Mouse (Mus musculus) urinary bladder, adult 18-20 months (tissue): ENCODE results near the gene Nek6.

Source experiments
- DNase-seq, 2 experiments: peaks; one replicate each; pipeline ENCODE4 v3.0.0; 2022; ENCODE audit warnings: low spot score in 2 of 2, mixed read lengths in 2 of 2

Gene Nek6

GRCm38 (mm10) chr2:38536331-38536731 lies 24.9 kb downstream of the Nek6 start:
- peak in 1 of 2 experiments; percentile 27 for DNase-seq

DNA sequence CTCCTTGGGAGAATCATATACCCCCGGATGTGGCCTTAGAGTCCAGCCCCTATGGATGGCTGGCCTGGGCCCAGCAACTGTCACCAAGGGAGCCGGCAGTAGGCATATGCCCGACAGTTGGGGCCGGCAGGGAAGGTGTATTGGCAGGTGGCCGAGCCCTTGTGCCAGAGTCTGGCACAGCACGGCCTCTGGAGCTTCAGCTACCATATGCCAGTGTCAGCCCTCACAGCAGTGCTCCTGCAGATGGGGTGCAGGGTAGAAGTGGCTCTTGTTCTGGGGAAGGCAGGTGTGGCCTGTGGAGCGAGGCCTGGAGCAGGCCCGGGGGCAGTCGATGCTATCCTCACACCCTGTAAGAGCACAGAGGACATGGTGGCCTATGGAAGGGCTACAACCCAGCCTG lies 28.2 kb downstream of the Nek6 start:
- no peak for DNase-seq

GRCm38 (mm10) chr2:38540666-38541065 lies 29.2 kb downstream of the Nek6 start:
- DNase-seq = no peak

DNA sequence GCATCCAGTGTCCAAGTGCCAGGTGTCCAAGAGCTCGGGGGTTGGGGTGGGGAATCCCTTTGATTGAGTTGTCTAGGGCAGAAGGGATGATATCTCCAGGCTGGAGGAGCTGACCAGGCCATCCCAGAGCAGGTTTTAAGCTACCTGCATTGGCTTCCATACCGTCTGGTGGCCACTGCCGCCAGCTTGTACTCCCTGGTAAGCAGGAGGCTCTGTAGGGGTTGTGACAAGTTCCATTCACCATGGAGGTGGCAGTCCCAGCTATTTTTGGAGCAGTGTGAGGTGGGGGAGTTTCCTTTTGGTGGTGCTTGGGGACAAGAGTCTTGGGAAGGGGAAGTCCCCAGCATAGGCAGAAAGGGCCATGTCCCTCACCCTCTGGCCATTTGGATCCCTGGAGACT lies 29.7 kb downstream of the Nek6 start:
- no peak for DNase-seq

DNA sequence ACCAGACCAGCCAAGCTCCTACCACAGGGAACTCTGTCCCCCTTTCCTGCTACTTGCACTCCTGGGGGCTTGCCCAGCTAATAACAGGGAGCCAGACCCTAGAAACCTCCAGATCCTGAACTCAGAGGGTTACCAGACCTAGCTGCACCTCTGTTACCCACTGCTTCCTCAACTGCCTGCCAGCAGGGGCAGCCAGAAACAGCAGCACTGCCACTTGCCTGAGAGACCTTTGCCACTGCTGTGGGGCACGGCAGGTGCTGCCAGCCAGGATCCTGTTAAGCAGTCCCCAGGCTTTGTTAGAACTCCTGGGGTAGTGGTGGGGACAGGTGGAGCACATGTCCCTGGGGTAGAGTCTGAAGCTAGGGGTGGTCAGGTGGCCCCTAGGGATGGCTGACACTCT lies 30.1 kb downstream of the Nek6 start:
- no peak for DNase-seq

DNA sequence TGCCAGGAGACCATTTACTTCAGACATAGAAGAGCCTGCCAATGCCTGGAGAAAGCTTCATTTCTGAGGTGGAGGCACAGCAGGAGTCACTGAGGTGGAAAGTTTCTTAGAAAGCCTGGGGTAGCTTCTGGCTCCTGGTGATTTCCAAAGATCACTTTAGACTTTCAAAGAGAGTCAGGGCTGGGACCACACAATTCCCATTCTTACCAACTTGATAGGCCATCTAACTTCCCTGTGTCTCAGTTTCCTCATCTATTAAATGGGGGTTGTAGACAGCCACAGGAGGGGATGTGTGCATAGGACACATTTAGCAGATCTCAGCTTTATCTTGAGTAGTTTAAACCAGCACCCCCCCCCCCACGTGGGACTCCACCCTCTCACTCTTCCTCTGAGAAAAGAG lies 30.9 kb downstream of the Nek6 start:
- no peak for DNase-seq

DNA sequence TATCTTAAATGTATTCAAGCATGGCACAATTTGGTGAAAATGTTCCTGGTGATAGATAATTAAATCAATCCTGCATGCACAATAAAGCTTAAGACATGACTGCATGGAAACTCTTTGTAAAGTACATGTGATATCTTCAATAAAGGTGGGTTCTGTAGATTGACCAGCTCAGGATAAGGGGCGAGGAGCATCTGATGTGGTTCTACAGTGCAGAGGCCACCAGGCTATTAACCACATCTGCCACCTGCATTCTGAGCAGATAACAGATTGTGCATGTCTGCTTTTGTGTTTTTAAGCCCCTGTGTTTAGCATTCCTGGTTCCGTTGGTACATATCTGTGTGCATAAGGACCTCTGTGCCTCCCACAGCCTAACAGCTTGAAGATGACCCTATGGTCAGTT lies 31.7 kb downstream of the Nek6 start:
- no peak for DNase-seq

- no peak for DNase-seq
Observed at GRCm38 (mm10) chr2:38544341-38544740, 32.9 kb downstream of the Nek6 start.

DNA sequence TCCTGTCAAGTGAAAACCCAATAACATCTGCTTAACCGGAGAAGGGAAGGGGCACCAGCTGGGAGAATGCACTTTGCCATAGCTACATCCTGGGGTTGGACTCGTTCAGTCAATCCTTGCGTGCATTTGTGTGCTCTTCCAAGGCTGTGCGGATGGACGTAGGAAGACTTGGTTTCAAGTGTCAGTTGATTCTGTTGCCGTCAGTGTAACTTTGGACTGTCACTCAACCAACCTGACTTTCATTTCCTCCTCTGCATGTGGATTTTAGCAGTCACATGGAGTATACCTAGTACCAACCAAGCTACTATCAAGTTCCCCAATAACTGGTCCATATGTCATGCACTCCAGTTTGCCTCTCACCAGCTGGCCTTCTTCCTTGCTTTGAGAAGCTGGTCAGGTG lies 33.5 kb downstream of the Nek6 start:
- no peak for DNase-seq

- DNase-seq = no peak
Observed at GRCm38 (mm10) chr2:38545706-38546105, 34.3 kb downstream of the Nek6 start.

GRCm38 (mm10) chr2:38546222-38546621 lies 34.8 kb downstream of the Nek6 start:
- DNase-seq = peak in 1 of 2 experiments; percentile 63

DNA sequence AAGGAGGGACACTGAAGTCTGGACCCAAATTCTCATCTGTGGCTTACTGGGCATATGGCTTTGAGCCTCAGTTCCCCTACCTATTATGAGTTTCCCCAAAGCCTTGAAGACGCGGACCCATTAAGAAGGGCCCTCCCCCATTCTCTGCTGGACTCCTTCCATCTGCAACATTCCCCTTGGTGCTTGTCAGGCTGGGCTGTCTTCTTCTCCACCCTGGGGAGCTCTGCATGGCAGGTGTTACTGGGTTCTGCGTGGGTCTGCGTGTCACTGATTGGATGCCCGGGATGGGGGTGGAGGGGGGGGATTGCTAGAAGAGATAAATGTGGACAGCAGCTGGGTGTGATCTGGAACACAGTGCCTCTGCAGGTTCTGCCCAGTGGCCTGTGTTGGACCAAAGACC lies 35.3 kb downstream of the Nek6 start:
- no peak for DNase-seq

DNA sequence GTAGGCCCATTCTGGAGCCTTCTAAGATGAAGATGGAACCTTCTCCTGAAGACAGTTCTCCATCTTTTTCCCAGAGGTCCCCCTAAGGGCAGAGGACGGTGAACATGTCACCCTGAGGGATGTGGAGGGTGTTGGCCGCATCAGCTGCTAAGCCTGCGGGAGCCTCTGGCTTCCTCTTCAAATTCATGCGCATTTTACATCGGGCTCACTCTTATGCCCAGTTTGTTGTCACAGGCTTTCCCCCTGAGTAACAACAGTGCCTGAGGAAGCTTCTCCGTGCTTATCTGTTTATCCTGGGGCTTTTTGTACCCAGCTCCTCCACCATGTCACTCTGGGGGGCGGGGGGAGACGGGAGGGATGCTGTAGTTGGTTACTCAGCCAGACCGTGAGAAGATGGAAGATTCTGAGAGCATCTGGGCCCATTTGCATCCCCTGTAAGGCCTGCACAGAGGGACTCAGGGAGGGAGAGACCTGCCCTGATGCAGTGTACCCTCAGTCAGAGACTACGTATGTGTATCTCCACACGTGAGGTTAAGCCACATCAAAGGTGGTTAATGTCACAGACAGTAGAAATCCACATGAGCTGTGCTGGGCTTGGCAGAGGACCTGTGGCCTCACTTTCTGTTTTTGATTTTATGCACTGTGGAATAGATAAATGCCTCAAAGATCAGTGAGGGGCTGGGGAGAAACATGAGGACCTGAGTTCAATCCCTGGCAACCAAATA lies 36.5 kb downstream of the Nek6 start:
- no peak for DNase-seq

DNA sequence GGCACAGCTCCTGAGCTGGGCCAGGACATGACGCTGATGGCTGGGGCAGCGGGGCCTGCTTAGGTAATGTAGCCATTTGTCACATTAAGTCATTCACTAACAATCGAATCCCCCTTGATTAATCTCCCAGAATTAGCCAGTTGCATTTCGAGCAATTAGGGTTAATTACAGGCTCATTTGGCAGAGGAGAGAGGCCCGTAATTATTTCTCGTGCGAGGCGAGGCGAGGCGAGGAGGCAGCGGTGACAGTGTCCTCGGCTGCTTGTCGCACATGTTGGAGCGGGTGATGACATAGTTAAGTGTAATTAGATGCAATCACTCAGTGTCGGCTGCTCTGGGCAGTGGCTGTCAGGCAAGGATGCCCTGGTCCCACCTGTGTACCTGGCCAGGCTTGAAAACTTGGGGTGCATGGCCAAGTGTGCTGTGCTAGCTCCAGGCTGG lies 40.6 kb downstream of the Nek6 start:
- no peak for DNase-seq

- DNase-seq = no peak
Observed at GRCm38 (mm10) chr2:38554226-38554995, 43.0 kb downstream of the Nek6 start.

GRCm38 (mm10) chr2:38555659-38556058 lies 44.2 kb downstream of the Nek6 start:
- DNase-seq = no peak

DNA sequence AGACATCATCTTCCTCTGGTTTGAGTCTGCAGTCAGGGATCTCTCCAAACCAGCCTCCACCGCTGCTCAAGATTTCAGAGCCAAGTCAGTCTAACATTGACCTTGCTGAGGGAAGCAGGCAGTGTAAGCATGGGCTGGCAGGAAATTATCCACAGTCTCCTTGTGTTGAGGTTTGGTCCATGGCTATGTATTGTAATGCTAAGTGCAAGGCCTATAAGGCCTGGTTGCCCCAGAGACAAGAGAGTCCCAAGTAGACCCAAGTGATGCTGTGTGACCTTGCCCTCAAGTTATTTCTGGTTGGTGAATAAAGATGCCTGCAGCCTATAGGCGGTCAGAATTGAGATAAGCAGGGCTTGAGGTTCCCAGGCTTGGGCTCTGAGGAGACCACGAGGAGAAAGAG lies 45.3 kb downstream of the Nek6 start:
- DNase-seq = no peak

GRCm38 (mm10) chr2:38560296-38561227 lies 49.1 kb downstream of the Nek6 start:
- DNase-seq = no peak

GRCm38 (mm10) chr2:38562596-38562995 lies 51.2 kb downstream of the Nek6 start:
- DNase-seq = no peak

DNA sequence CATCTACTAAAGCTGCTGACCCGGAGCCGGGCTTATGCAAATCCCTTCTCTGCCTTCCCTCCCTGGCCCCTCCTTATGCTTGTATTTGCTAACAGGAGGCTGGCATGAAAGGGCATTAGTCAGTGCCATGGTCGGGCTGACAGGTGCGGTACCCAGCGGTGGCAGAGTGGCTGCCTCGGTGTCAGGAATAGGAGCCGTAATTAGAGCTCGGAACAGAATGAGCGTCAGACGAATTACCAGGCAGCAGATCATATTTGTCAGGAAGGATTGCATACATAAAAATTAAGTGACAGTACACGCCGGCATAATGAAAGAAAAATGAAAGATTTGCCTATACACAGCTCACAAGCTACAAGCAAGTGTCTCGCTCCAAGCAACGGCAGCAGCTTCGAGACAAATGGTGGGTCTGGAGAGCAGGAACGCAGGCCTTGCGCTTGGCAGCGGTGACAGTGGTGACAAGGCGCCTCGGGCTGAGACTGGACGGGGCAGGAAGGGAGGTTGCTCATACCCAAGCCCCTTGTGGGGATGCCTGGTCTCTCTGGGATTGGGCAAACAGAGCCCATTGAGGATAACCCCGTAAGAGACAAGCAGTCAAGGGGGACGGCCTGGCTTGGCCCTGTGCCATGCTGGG lies 60.6 kb downstream of the Nek6 start:
- DNase-seq = no peak

DNA sequence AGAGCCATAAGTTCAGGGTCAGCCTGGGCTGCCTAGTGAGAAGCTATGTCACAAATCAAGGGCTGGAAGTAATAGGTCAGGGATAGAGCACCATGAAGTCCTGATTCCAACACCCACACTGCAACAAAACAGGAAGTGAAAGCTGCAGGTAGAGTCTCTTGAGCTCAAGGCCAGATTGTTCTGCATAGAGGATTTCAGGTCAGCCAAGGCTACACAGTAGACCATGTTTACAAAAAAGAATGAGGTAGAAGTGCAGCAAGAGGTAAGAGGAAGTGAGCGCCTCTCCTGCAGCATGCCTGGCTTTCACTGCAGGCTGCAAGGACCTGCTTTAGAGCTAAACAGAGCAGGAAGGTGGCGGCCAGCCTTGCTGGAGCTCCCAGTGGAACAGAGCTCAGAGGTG lies 63.3 kb downstream of the Nek6 start:
- peak in 1 of 2 experiments; percentile 26 for DNase-seq
